Mouse (Mus musculus) heart, postnatal 25 days (tissue): ENCODE measurements around the gene Yrdc. TPM values are rescaled to one million over a fixed set of nuclear protein-coding genes. Genes with fewer than 3 reads are reported as not detected.

Experiments
- DNase-seq: peaks from one replicate; pipeline ENCODE4 v3.0.0; 2022; ENCODE audit warnings: low spot score
- intact Hi-C: fragments of 180-260 bp; cut with DNase I; formaldehyde crosslinking; loops from one replicate; pipeline ENCODE4 v1.15.1; 2025
- total RNA-seq, 2 experiments: library from RNA; stranded (reverse); gene quantifications; 2 replicates each; pipeline ENCODE4 v1.2.3; 2021

Gene Yrdc
- total RNA-seq: 10 to 100 TPM; 16.1 to 16.6 TPM

GRCm38 (mm10) chr4:124850261-124850913 lies at the start of gene Yrdc:
Yrdc (plus strand) TSS chr4:124850679.
- DNase-seq: peak; percentile 89
- intact Hi-C loops: loop anchor here (2.0 to 10.0 kb wide), 2 partner anchors 136 to 214 kb away; partner anchors contain the start of genes Dnali1, Sf3a3 and Snip1

- intact Hi-C loops: loop anchor here (1.0 to 5.0 kb wide), 3 partner anchors 48 to 84 kb away; no protein-coding TSS in a partner anchor
- peak; percentile 60 for DNase-seq
These were observed 48.7 kb upstream of the Yrdc start, which contains the start of gene Mtf1 for GRCm38 (mm10) chr4:124801552-124802308. Mtf1 (plus strand) TSS chr4:124802104.

DNA sequence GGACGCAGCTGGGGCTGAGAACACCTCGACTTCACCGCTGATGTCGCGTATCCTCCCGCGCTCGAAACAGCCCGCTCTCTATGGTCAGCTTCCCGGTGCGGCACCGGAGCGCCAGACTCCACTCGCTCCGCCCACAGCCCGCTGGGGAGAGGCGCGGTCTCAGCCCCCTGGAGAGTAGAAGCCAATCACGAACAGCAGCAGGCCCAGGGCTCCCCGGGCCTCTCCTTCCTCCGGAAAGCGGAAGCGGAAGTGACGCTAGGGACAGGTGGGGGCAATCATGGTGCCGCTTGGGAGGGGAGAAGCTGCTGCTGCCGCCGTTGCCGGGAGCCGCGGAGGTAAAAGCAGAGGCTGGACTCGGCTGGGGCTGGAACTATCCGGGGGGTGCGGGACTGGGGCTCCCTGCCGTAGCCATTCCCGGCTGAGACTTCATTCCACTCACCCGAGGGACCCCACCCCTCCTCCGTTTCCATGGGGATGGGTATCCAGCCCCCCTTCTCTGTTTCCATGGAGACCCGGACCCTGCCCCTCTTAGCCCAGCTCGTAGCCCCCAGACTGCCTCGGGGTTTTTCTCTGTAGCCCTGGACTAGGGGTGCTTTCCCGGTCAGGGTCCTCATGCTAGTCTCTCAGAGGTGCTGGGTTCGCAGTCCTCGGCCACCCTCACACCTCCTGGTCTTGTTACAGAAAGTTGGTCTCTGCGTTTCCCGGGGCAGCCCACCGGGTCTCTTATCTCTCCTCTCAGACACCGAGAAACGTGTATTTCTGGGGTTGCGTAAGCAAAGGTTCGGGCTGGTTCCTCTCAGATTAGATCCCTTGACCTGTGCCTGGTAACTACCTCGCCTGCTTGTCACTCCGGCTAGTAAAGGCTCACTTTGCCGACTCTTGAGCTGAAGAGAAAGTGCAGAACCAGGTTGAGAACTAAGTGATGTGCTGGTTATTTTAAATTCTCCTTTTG lies 47.9 kb upstream of the Yrdc start:
- intact Hi-C loops: loop anchor here (5.0 kb wide), 2 partner anchors 55 to 85 kb away; no protein-coding TSS in a partner anchor
- peak; percentile 94 for DNase-seq

DNA sequence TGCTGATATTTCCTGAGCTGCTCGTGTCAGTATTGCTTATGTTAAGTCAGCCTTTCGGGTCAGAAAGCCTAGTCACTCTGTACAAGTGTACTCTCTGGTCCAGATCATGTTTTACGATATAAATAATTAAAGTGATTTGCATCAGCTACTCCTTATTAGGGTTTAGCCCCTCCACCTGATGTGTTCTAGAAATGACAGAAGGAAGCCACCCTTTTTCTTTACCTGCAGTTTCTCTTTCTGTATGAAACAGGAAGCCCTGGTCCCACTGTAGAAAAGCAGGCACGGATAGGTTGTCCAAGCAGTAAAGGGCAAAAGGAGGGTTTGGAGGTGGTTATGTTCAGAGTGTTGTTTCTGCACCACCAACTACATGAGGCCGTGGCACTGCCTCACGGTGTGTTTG lies 47.1 kb upstream of the Yrdc start:
- intact Hi-C loops: loop anchor here (5.0 kb wide), 2 partner anchors 56 to 86 kb away; no protein-coding TSS in a partner anchor
- DNase-seq: no peak

GRCm38 (mm10) chr4:124808511-124808910 lies 42.0 kb upstream of the Yrdc start:
- DNase-seq: no peak
- intact Hi-C loops: no loop called here

DNA sequence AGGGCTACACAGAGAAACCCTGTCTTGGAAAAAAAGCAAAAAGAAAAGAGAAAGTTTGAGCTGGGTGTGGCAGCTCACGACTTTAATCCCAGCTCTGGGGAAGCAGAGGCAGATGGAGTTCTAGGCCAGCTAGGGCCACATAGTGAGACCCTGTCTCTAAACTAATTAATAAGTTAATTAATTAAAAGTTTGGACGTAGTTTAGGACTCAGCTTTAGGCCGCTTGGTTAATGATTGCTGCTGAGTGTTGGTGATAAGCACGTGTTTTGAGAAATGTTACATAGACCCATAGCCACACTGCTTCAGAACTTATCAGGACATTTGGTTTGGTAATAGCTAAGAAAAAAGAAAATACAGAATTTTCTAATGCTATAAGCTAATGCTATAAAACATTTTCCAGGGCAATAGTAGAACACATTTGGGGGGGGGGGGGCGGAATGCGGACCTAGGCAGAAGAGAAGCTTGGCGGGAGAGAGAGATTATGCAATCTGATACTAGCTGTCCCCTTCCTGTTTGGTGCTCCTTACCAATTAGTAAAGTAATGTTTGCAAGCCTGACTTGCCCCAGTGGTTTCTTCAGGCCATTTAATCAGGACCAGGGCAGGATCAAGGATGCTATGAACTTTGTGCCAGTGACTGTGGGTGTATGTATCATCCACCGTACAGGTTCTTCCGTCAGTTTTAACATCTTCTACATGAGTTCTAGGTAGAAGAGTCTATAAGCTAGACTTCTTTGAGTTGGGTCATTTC lies 41.2 kb upstream of the Yrdc start:
- DNase-seq: no peak
- intact Hi-C loops: no loop called here

DNA sequence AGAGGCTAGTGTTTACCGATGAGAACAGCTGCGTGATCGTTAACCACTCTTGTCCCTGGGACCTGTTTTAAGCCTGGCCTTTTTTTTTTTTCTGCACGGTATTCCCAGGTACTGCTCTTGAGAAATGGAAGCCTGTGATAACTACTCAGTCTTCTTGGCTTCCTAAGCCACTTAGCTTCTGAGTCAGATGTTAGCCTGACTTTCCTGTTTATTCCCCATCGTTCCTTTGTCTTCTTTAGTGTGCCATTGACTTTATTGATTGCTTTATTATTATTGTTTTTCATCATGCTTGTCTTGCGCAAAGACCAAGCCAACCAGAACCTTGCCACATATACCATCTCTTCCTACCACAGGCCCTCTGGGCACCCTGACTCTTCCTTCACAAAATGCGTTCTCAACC lies 40.4 kb upstream of the Yrdc start:
- DNase-seq: no peak
- intact Hi-C loops: no loop called here

- intact Hi-C loops: no loop called here
These were observed 39.0 kb upstream of the Yrdc start for GRCm38 (mm10) chr4:124811347-124811975.

GRCm38 (mm10) chr4:124815901-124816300 lies 34.6 kb upstream of the Yrdc start:
- no peak for DNase-seq
- intact Hi-C loops: no loop called here

More at GRCm38 (mm10) chr4:124811347-124811975, 39.0 kb upstream of the Yrdc start:
- DNase-seq: no peak

- intact Hi-C loops: no loop called here
These were observed 32.7 kb upstream of the Yrdc start for GRCm38 (mm10) chr4:124817803-124818202.

GRCm38 (mm10) chr4:124818832-124819231 lies 31.6 kb upstream of the Yrdc start:
- intact Hi-C loops: no loop called here
- no peak for DNase-seq

More at GRCm38 (mm10) chr4:124817803-124818202, 32.7 kb upstream of the Yrdc start:
- peak; percentile 4 for DNase-seq

DNA sequence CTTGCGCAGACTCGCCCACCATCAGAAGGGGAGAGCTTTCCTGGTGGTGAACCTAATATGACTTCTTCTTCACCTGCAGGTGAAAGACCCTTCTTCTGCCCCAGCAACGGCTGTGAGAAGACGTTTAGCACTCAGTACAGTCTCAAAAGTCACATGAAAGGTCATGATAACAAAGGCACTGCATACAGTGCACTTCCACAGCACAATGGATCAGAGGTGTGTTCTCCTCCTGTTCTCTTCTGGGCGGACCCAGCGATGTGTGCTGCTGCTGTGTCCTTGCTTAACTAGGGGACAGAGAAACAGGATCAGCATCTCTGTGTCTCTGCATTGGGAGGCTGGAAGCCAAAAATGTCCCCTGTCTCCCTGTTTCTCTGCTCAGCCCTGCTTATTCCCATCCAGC lies 25.5 kb upstream of the Yrdc start:
- no peak for DNase-seq
- intact Hi-C loops: no loop called here

GRCm38 (mm10) chr4:124825371-124825965 lies 25.0 kb upstream of the Yrdc start:
- intact Hi-C loops: no loop called here
- DNase-seq: no peak

DNA sequence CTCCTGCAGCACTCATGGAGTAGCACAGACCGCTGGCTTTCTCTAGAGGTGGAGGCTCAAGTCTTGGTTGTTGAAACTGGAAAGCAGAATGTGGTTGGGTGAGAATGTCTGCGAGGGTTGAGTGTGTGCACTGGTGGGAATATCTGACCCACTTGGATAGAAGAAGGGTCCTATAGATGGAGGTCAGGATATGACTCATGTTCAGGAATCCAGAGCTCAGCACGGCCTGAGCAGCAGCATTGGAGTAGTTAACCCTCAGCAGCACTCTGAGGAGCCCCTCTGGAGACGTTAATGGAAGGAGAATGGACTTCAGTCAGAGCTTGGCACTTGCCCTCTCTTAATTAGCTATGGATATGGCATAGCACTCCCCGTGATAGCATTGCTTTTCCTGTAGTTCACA lies 20.8 kb upstream of the Yrdc start:
- DNase-seq: no peak
- intact Hi-C loops: no loop called here

- DNase-seq: no peak
- intact Hi-C loops: no loop called here
These were observed 17.7 kb upstream of the Yrdc start for GRCm38 (mm10) chr4:124832796-124833195.

DNA sequence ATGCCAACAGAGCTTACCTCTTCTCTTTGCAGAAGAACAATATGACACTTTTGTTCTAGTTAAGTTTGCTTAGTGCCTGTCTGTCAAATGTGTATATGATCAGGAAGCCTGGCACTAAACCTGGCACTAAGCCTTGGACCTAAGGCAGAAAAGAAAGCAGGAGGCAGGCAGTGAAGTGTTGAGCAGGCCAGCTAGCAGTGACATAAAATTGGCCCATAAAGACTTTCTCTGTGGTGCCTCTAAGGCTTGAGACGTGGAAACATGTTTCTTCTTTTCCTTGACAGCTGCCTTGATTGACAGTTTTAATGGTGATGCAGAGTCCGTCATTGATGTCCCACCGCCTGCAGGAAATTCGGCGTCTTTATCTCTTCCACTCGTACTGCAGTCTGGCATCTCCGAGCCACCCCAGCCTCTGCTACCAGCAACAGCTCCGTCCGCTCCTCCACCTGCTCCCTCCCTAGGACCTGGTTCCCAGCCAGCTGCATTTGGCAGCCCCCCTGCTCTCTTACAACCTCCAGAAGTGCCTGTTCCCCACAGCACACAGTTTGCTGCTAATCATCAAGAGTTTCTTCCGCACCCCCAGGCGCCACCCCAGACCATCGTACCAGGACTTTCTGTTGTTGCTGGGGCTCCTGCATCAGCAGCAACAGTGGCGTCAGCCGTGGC lies 12.3 kb upstream of the Yrdc start:
- DNase-seq: no peak
- intact Hi-C loops: no loop called here

DNA sequence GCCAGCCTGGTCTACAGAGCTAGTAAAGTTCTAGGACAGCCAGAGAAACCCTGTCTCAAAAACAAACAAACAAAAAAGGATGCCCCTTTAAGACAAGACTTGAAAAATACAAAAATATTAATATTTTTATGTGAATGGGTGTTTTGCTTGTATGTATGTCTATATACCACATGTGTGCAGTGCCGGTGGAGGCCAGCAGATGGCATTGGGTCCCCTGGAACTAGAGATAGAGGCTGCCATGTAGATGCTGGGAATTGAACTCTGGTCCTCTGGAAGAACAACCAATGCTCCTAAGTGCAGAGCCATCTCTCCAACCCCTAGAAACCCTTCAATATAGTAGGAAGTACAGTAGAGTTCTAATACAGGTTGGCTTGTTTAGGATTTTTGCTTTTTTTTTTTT lies 9.5 kb upstream of the Yrdc start:
- intact Hi-C loops: no loop called here
- no peak for DNase-seq

DNA sequence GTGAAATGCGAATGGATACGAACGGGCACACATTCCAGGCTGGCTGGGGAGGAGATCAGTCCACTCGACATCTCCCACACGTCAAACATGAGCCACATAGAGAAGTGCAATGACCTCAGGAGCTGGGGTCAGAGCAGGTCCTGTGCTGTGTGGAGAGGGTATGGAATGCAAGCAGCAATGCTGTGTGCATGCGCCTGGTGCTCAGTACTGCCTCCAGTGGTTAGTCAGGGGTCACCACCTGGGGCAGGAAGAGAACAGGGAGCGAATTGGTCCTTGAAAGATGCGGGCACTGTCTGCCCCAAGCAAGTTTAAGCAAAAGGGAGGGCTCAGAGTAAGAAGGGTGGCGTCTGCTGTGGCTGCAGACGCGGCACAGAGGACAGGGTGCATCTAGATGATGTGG lies 7.0 kb upstream of the Yrdc start:
- intact Hi-C loops: no loop called here
- DNase-seq: no peak
